Mouse (Mus musculus): ENCODE measurements around the gene Fig4. TPM values are rescaled to one million over a fixed set of nuclear protein-coding genes. Genes with fewer than 3 reads are reported as not detected.

The Fig4 gene
- polyA plus RNA-seq, 1 experiment from 2014 or later, result 18.1 TPM

DNA sequence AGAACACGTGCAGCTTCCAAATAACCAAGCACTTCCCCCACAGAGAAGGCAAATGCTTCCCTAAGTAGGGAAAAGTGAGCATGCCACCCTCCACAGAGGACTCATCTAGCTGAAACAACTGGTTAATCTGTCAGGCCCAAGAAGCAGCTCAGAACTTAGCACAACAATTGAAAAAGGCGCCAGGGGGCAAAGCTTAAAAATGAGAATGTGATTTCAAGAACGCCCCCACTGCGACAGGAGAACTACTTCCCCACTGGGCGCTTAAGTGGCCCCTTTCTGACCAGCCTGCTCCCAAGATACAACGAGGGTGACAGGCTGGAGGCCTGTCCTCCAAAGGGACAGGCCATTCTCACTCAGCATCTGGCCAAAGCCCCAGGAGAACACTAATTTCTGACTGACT lies 120.4 kb downstream of the Fig4 start:
- H3K36me3 ChIP-seq (ENCODE audit: insufficient read depth, low read length), result no peaks in the 10 kb centered on the region
- no peak for ATAC-seq
- TF ChIP-seq CTCF (IDR thresholded peaks at IDR 0.05) (no peak), EP300 (IDR thresholded peaks at IDR 0.05) (no peak)
- no peak overlapping the region for H3K4me2 ChIP-seq (replicated peaks; ENCODE audit: low read depth, low read length)
- no peaks in the 10 kb centered on the region for H3K4me1 ChIP-seq (ENCODE audit: insufficient read depth, low read depth, low read length)
- H3K27ac ChIP-seq (ENCODE audit: low read length), result no peak overlapping the region
- H3K9me3 ChIP-seq (ENCODE audit: low read length), result no peaks in the 10 kb centered on the region
- no peak overlapping the region for H3K4me3 ChIP-seq (ENCODE audit: low read depth, low read length)
- no peaks in the 10 kb centered on the region for H3K27me3 ChIP-seq (replicated peaks; ENCODE audit: insufficient read depth, low read length)
- H3K9ac ChIP-seq (replicated peaks; ENCODE audit: low read depth), result no peak overlapping the region
- no peak for DNase-seq (ENCODE audit: low spot score)
- 29% methylated on average over 6 of the region's 6 CpGs for WGBS

DNA sequence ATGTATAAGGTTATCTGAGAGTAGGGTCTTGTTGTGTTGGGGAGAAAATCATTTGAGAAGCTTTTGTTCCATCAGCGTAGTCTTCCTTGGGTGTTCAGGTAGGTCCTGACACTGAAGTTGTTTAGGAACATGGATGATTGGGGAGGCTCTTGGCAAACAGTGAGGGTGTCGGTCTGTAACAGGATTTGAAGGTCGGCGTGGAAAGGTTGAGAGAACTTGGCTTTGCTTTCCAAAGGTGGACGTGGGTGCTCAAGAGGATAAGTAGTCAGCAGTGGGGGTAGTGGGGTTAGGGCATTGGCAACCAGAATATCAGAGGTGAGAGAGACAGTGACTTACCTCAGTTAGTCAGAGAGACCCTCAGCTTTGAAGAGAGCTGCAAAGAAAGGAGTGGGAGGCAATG lies 136.9 kb downstream of the Fig4 start:
- H3K4me1 ChIP-seq (ENCODE audit: insufficient read depth, low read depth, low read length), result no peaks in the 10 kb centered on the region
- H3K9ac ChIP-seq (replicated peaks; ENCODE audit: low read depth), result no peak overlapping the region
- no peak for DNase-seq (ENCODE audit: low spot score)
- no peak for TF ChIP-seq CTCF (IDR thresholded peaks at IDR 0.05)
- TF ChIP-seq EP300 (IDR thresholded peaks at IDR 0.05), result no peak
- H3K27me3 ChIP-seq (replicated peaks; ENCODE audit: insufficient read depth, low read length), result no peaks in the 10 kb centered on the region
- no peak for ATAC-seq
- no peaks in the 10 kb centered on the region for H3K9me3 ChIP-seq (ENCODE audit: low read length)
- WGBS, result 79% methylated on average over 5 of the region's 5 CpGs
- no peak overlapping the region for H3K27ac ChIP-seq (ENCODE audit: low read length)
- H3K4me2 ChIP-seq (replicated peaks; ENCODE audit: low read depth, low read length), result no peak overlapping the region
- H3K36me3 ChIP-seq (ENCODE audit: insufficient read depth, low read length), result no peaks in the 10 kb centered on the region
- H3K4me3 ChIP-seq (ENCODE audit: low read depth, low read length), result no peak overlapping the region

DNA sequence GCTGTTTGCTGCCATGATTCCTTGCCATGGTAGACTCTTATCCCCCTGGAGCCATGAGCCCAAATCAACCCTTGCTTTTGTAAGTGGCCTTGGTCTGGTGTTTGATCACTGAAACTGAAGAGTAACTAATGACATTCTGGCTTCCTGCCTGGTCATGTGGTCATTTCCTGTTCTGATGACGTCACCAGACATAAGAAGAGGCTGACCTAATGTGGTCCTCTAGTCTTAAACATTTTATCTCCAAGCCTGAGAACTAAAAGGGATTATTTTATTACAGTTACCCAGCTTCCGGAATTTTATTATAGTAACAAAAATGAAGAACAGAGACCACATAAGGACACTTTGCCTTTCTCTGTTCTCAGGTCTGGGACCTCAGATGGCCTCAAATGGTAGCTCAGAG lies 140.0 kb downstream of the Fig4 start:
- DNase-seq (ENCODE audit: low spot score), result no peak
- no peak for ATAC-seq
- H3K9ac ChIP-seq (replicated peaks; ENCODE audit: low read depth), result no peak overlapping the region

DNA sequence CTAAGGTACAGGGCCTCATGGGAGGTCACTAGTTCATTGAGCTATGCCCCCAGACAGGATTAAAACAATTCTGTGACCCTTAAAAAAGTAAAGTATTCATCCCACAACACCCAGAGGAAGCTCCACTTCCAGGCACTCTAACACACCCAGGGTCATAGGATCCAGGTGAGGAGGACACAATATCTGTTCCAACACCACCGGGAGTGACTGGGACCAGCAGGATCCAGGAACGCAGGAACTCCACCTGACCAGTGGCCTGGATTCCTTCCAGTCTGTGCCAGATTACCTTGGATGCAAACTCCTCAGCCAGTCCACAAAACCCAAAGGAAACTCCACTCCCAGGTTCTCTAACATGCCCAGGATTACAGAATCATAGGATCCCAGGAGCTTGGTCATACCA lies 145.8 kb downstream of the Fig4 start:
- H3K9ac ChIP-seq (replicated peaks; ENCODE audit: low read depth), result no peak overlapping the region
- H3K4me2 ChIP-seq (replicated peaks; ENCODE audit: low read depth, low read length), result no peak overlapping the region
- TF ChIP-seq CTCF (IDR thresholded peaks at IDR 0.05), result no peak
- no peak for TF ChIP-seq EP300 (IDR thresholded peaks at IDR 0.05)
- H3K4me1 ChIP-seq (ENCODE audit: insufficient read depth, low read depth, low read length), result no peaks in the 10 kb centered on the region
- H3K4me3 ChIP-seq (ENCODE audit: low read depth, low read length), result no peak overlapping the region
- WGBS, result 87% methylated on average over 2 of the region's 2 CpGs
- H3K27me3 ChIP-seq (replicated peaks; ENCODE audit: insufficient read depth, low read length), result no peaks in the 10 kb centered on the region
- ATAC-seq (no peak), DNase-seq (ENCODE audit: low spot score) (no peak)
- no peaks in the 10 kb centered on the region for H3K9me3 ChIP-seq (ENCODE audit: low read length)
- no peak overlapping the region for H3K27ac ChIP-seq (ENCODE audit: low read length)
- H3K36me3 ChIP-seq (ENCODE audit: insufficient read depth, low read length), result no peaks in the 10 kb centered on the region

More for the DNA sequence above, 140.0 kb downstream of the Fig4 start:
- H3K4me3 ChIP-seq (ENCODE audit: low read depth, low read length), result no peak overlapping the region
- H3K36me3 ChIP-seq (ENCODE audit: insufficient read depth, low read length), result no peaks in the 10 kb centered on the region
- 61% methylated on average over 2 of the region's 2 CpGs for WGBS
- no peak overlapping the region for H3K27ac ChIP-seq (ENCODE audit: low read length)
- no peaks in the 10 kb centered on the region for H3K4me1 ChIP-seq (ENCODE audit: insufficient read depth, low read depth, low read length)
- H3K4me2 ChIP-seq (replicated peaks; ENCODE audit: low read depth, low read length), result no peak overlapping the region
- H3K27me3 ChIP-seq (replicated peaks; ENCODE audit: insufficient read depth, low read length), result no peaks in the 10 kb centered on the region
- TF ChIP-seq EP300 (IDR thresholded peaks at IDR 0.05) (no peak), CTCF (IDR thresholded peaks at IDR 0.05) (no peak)
- no peaks in the 10 kb centered on the region for H3K9me3 ChIP-seq (ENCODE audit: low read length)

DNA sequence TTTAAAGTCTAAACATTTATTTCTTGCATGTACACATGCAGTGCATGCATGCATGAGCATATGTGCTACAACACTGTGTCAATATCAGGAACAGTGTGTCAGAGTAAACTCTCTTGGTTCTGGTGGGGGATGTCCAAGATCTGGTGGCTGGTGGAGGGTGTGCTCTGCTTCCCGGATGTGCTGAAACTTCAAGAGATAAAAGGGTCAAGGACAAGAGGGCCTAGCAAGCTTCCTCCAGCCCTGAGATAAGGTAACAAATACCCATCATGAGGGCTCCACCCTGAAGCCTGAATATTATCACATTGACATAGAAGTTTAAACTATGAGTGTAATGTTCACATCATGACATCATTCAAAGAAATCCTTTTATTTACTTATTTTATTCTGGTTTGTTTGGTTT lies 146.4 kb downstream of the Fig4 start:
- Histone ChIP-seq H3K27me3 (replicated peaks; ENCODE audit: insufficient read depth, low read length) (no peaks in the 10 kb centered on the region), H3K4me2 (replicated peaks; ENCODE audit: low read depth, low read length) (no peak overlapping the region), H3K27ac (ENCODE audit: low read length) (no peak overlapping the region), H3K9me3 (ENCODE audit: low read length) (no peaks in the 10 kb centered on the region), H3K4me3 (ENCODE audit: low read depth, low read length) (no peak overlapping the region), H3K9ac (replicated peaks; ENCODE audit: low read depth) (no peak overlapping the region), H3K4me1 (ENCODE audit: insufficient read depth, low read depth, low read length) (no peaks in the 10 kb centered on the region), H3K36me3 (ENCODE audit: insufficient read depth, low read length) (no peaks in the 10 kb centered on the region)
- TF ChIP-seq EP300 (IDR thresholded peaks at IDR 0.05), result no peak
- no peak for TF ChIP-seq CTCF (IDR thresholded peaks at IDR 0.05)
- ATAC-seq, result no peak
- WGBS, result 29% methylated on average over 1 of the region's 1 CpGs
- no peak for DNase-seq (ENCODE audit: low spot score)

DNA sequence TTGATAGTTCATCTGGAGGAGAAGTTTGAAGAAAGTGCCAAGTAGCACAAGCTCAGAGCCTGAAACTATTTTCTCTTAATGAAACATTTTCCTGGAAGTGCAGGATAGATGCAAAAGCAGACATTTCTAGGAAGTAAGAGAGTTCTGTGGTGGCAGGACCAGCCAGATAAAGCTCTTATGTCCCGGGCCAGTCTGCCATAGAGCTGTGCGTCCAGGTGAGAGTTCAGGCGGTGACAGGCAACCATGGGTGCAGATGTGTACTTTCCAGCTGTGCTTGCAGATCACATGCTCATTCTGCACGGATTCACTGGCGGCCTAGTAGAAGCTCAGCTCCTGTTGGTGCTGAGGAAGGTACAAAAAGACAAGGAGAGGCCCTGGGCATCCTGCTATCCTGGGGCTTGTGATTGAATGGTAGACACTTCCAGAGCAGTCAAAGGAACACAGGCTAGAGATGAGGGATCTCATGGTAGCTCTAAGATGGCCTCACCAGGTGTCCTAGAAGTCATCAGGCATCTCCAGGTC lies 149.8 kb downstream of the Fig4 start:
- Histone ChIP-seq H3K4me2 (replicated peaks; ENCODE audit: low read depth, low read length) (no peak overlapping the region), H3K9me3 (ENCODE audit: low read length) (no peaks in the 10 kb centered on the region), H3K27me3 (replicated peaks; ENCODE audit: insufficient read depth, low read length) (no peaks in the 10 kb centered on the region), H3K27ac (ENCODE audit: low read length) (no peak overlapping the region), H3K4me1 (ENCODE audit: insufficient read depth, low read depth, low read length) (no peaks in the 10 kb centered on the region; the same call in 1 of the 2 replicates), H3K4me3 (ENCODE audit: low read depth, low read length) (no peak overlapping the region), H3K9ac (replicated peaks; ENCODE audit: low read depth) (no peak overlapping the region), H3K36me3 (ENCODE audit: insufficient read depth, low read length) (no peaks in the 10 kb centered on the region)
- TF ChIP-seq EP300 (IDR thresholded peaks at IDR 0.05), result no peak
- no peak for TF ChIP-seq CTCF (IDR thresholded peaks at IDR 0.05)
- ATAC-seq (no peak), DNase-seq (ENCODE audit: low spot score) (no peak)
- 81% methylated on average over 5 of the region's 5 CpGs for WGBS

DNA sequence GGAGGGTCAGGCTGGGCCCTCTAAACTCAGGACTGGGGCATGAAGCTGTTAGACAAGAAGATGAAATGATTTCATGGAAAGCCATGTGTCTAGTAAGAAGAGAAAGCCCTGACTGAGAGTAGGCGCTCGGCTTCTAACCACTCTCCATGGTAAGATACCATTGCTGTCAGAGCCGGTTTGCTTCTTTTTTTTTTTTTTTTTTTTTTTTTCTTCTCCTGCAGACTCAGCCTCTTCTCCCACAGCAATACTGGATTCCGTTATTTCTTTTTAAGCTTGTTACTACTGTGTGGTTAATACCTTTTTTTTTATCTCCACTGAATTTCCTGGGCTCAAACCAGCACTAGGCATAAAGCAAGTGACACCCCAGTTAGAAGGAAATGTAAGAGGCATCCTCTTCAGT lies 151.2 kb downstream of the Fig4 start:
- no peak for TF ChIP-seq EP300 (IDR thresholded peaks at IDR 0.05)
- no peak for TF ChIP-seq CTCF (IDR thresholded peaks at IDR 0.05)
- DNase-seq (ENCODE audit: low spot score) (no peak), ATAC-seq (no peak)
- Histone ChIP-seq H3K4me2 (replicated peaks; ENCODE audit: low read depth, low read length) (no peak overlapping the region), H3K4me3 (ENCODE audit: low read depth, low read length) (no peak overlapping the region), H3K27me3 (replicated peaks; ENCODE audit: insufficient read depth, low read length) (no peaks in the 10 kb centered on the region), H3K9ac (replicated peaks; ENCODE audit: low read depth) (no peak overlapping the region), H3K9me3 (ENCODE audit: low read length) (no peaks in the 10 kb centered on the region), H3K27ac (ENCODE audit: low read length) (no peak overlapping the region), H3K36me3 (ENCODE audit: insufficient read depth, low read length) (no peaks in the 10 kb centered on the region), H3K4me1 (ENCODE audit: insufficient read depth, low read depth, low read length) (no peaks in the 10 kb centered on the region; the same call in 1 of the 2 replicates)
- 69% methylated on average over 4 of the region's 4 CpGs for whole genome bisulfite sequencing
